Mouse (Mus musculus): ENCODE measurements around the gene Prpf18.
"Not testable (repeated sequence)": the region's sequence is repeated elsewhere in the genome, so short reads cannot be mapped to it uniquely, and the experiment has no call there.

Gene Prpf18

DNA sequence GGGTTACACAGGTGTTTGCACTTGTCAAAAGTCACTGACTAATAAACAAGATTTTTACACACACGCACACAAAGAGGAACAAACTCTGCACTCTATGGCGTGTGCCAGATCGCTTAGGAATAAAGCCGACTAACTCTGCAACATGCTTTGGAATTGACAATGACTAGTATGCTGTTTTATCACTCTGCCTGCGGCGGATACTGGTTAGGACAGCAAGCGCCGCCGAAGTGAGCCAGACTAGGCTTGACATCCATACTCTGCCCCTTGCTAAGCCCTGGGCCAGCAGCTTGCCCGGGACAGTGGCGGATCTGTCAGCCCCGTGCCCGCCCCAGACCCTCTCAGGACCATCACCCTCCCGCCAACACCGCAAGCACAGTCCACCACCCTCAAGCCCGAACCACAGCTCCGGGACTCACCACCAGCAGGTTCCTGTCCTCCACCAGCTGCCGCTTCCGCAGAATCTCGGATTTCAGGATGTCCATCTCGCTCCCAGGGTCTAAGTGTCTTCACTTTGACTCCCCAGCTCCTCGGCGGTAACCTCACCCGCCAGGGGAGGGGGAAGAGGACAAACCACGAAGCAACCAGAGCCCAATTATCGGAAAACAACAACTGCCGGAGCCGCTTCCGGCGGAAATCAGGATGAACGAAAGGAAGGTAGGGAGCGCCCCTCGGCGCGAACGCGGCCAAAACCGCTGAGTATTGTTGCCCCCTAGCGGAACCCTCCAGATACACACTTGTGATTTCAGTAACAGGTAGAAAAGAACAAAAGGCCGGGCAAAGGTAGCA is at the start of gene Prpf18:
Prpf18 (minus strand) TSS at position 614 of the 786 bp plus-strand sequence.
- DNase-seq = peak; percentile 94 to 97

DNA sequence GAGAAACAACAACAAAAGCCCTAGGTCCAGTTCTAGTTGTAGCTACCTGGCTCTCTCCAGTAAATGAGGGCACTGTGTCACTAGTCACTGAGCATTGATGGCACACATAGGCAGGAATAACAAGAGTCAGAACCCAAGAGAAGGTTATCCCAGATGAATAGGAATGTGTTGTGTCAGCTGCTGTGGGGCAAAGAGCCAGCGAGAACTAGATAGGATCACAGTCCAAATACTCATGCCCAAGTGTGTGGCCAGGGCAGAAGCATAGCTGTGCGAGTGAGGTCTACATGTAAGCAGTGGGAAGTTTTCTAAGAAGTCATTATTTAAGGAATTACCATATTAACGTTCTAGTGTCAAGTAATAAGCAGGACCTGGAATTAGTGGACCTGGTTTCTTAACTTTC is 28.0 kb upstream of the Prpf18 start:
- DNase-seq = no peak

DNA sequence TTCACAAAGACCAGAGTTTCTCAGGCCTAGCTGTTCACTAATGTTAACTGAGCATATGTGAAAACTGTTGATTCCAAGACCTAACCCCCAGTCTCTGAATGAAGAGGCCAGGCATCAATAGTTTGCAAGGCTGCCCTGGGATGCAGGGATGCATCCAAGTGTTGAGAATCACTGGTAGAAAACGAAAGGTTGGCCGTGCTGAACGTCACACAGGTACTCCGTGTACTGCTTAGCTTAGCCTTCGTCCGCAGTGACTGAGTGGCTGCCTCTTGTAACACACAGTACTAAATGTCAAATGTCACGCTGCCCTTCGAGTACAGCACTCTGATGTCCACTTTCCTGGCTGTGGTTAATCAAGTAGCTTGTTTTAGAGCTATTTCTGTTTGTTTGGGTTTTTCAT is 19.7 kb upstream of the Prpf18 start:
- DNase-seq = no peak

DNA sequence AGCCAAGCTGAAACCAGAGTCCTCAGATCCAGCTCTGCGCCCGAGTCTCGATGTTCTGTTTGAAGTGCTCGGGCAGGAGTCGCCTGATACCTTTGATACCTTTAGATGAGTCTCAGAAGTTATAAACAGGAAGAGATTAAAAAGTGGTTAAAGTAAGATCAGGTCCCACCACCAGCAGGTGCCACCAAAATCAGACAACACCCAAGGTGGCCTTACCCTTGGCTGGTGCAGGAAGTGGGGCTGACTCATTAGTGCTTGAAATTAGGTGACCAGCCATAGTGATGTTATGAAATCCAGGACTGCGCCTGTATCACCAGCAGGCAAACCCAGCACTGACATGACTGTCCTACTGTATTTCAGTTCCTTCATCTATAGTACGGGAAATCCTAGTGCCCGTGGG is 17.8 kb upstream of the Prpf18 start:
- DNase-seq = no peak

DNA sequence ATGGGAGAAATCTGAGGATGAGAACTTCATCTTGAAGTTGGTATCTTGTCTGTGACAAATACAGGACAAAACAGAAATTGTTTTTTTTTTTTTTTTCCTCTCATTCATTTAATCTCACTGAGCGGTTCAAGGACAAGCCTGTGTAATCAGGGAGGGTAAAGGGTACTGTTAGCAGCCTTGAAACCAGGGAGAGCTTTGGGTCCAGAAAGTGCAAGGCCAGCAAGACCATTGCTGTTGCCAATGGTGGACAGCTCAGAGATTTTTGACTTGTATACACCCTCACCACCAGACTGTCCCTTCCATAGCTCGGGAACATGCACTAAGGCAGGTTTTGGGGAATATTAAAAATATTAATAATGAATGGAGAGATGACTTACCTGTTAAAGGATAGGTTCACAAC is 16.7 kb upstream of the Prpf18 start:
- DNase-seq = no peak

DNA sequence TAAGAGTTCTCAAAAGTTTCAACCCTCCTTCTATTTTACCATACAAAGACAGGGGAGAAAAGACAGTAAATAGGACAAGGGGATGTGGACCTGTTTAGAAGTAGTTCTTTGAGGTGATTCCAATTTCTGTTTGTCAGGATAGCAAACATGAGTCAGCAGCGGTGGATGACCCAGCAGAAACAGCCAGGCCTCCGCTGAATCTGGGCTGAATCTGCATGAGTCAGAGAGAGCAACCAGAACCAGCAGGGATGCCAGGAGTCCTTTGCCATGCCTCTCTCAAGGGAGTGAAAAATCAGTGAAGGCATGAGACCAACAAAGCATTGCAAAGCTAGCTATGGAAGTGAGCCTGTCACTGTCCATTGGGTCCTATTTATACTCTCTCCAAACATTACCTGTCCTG is 8.8 kb upstream of the Prpf18 start:
- DNase-seq = no peak

DNA sequence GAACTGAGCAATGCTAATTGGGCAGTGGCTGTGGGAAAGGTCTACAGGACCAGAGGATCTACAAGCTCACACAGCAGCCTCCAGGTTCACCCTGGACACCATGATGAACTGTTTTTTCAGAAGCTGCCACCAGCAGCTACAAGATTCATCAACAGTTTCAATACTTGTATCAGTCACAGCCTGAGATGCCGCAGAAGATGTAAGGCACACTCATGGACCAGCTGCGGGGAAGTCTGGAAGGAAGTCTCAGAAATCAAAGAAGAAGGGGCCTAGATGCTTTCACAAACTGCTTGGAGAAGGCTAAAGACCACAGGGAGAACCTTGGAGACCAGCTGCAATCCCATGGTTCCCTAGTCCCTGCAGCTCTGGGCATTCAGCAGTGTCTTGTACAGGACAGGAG is 2.3 kb downstream of the Prpf18 start:
- DNase-seq = no peak

DNA sequence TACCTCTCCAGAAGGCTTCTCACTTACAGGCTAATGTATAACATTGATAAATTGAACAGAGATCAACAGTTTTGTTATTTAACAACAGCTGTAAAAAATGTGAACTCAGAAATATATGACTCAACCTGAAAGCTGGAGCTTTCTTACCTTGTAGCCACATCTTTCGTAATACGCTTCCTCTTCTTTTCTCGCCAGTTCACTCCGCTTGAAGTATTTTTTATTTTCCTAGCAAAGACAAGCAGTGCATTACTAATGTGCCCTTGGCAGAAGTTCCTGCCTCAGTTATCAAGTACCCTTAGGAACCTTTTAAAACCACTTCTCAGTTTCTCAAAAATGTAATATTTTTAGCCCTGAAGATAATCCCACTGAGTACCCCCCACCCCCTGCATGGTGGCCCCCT is 3.8 kb downstream of the Prpf18 start:
- DNase-seq = no peak

DNA sequence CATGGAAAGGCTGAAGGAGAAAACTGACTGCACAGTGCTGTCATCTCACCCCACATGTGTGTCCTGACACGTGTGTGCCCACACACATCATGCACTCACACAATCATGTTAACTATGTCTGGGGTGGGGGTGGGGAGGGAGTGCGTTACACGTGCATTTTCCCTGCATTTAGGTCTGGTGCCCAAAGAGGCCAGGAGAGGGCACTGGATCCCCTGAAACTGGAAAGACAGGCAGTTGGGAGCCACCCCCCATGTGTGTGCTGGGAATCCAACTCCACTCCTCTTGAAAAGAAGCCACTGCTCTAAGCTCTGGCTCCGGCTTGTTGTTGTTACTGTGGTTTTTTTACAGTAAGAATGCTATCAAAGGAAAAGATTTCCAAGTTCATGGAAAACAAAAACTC is 6.8 kb downstream of the Prpf18 start:
- DNase-seq = peak in 1 of 2 experiments; percentile 13

DNA sequence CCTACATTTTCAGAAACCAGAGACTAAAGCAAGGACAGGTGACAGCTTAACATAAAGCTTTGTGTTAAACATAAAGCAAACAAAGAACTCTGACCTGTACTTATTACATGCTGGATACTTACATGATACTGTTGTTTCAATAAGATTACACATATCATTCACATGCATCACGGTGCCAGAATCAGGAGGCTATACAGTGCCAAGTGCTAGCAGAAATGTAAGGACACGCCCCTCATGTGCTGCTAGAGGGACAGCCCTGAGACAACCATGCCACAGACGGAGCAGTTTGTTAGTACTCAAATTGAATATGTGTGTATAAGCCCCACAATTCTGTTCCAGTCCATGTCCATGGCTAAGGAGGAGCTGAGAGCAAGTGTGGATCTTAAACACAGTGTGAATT is 13.7 kb downstream of the Prpf18 start:
- no peak for DNase-seq

DNA sequence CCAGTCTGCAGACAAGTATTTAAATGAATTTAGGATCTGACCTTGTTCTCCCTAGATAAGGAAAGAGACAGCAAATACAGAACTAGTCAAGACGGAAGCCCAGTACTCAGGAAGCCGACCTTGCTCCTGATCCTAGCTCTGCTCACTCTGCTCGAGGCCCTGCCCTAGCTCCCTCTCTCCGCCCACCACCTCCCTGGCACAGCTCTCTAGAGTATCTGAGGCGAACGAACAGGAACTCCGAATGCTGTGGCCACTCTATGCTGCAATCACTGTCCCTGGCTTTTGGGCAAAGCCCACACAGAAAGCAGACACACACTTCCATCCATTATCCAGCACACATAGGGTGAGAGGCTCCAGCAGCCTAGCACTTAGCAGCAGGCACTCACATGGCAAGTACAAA is 15.3 kb downstream of the Prpf18 start:
- DNase-seq = no peak

DNA sequence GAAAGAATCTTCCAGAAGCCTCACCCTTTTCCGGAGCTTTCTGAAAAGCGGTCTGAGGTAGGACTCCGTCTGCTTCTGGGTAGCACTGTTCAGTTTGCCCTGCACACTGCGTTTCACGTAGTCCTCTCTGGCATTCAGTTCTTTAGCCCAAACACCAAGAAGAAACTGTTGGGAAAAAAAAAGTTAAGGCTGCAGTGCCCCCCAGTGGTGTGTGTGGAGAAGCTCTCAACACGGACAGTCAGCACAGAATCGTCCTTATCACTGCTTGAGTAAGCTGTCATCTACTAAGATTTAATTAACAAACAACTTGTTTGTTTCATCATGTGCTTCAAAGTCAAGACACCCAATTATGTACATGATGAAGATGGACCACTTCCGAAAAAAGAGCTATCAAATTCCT is 16.1 kb downstream of the Prpf18 start:
- DNase-seq = peak; percentile 48 to 49

DNA sequence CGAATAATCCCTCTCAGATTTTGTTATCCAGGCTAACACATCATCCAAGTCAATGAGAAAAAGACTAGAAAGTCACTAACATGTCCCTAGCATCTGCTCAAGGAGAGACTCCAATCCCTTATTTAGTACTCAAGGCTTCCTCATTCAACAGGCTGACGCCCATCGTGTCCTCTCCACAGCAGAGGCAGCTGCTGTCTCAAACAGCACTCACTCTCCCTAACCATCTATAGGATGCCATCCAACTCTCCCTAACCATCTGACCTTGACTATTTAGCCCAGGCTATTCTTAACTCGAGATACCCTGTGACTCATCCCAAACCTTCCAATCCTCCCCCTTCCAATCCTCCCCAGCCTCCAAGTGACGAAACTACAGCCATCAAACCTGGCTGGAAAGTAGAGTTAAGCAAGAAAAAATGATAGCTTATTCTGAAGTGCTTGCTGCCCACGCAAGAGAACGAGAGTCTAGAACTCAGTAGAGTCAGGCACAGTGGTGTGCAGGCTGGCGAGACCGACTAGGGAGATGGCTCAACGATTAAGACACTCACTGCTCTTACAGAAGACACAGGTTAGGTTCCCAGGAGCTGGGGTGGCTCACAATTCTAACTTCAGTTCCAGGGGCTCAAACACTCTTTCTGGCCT is 21.6 kb downstream of the Prpf18 start:
- DNase-seq = no peak

DNA sequence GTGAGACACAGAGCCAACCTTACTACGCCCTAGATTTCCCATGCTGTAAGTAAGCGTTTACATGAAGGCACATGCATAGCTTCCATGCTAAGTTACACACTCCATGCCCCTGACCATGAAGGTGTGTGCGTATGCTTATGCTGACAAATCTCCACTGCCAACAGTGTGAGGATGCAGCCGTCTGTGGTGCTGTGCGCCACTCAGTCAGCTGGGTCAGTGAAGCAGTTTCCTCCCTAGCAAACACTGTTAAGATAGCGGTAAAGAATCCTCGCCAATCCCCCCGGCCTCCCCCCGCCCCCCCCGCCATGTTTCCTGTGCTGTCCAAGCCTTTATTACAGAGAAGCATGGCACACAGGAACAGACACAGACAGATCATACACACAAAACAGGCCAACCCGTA is 22.4 kb downstream of the Prpf18 start:
- no peak for DNase-seq

DNA sequence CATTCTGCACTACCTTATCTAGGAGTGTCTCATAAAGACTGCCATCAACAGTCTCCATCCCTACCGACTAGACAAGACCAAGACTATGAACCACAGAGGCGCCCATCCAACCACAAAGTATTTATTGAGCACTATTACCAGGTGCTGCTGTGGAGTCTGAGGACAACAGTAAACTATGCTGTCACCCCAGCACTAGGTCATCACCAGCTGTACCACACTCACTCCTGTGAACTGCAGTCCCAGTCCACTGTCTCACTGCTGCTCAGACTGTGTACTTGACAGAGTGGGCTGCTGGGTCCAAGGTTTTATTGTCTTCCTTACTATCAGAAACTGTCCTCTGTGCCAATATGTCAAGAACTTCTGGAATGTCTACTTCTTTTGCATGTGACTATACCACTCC is 23.0 kb downstream of the Prpf18 start:
- DNase-seq = no peak

DNA sequence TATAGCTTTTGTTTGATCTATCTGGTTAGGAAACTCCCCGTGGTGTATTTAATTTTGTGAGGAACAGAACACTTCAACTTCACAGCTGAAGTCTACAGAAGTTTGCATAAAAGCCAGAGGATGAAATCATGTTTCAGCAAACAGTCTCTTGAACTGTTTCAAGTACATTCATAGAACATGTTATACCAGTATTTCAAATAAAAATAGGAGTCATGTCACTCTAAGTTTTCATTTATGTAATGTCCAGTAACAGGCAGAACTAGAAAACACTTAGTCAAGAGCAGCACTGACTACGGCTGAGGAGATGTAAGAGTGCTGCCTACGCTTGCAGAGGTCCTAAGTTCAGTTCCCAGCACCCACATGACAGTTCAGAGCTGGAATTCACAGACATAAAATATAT is 25.0 kb downstream of the Prpf18 start:
- no peak for DNase-seq

DNA sequence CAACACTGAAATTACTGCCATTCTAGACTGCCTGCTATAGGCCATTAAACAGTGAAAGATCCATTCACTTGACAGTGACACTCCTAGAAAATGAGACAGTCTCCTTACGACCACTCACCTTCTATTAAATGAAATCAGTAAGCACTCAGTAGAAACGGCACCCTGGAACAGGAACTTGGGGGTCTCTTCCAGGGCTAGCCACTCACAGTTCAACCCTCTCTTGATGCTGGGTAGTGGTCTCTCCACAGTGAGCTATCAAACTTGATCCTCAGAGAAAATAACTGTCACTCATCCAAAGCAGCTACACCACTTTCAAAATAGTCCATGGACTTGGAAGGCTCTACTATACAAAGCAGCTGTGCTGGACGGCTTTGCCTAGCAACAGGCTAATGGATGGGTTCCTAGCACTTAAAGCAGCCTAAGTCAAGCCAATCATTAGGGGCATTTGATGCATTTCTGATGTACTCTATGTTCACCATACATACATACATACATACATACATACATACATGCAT is 30.4 kb downstream of the Prpf18 start:
- DNase-seq = no peak

DNA sequence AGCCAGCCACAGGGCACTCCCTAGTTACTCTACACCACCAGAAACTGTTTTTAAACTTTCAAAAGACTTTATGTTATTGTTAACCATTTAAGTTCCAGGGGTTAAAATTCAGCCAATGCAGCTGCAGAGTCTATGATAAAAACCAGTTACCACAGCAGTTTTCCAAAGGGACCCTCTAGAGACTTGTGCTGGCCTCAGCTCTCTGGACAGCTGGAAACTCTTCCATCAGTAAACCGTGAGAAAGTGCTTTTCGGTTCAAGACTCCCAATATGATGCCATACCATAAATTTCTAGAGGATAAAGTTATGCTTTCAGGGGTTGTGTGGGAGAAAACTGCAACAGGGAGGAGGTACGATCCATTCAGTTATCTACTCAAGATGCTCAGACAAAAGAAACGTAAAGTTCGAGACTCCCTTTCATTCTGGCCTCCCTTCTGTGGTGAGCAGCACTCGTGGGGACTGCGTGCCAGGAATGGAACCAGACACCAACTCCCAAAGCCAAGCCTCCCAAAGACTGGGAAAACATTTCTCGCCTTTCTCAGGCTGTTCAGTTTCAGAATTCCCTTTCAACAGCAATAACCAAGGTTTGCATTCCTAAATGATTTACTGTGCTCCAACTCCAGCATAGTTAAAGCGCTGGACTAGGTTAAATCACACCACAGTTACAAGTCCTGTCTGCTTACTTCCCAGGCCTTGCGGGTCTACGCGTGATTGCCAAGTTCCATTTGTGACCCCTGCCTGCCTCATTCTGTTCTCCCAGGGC is 31.1 kb downstream of the Prpf18 start:
- DNase-seq = no peak

DNA sequence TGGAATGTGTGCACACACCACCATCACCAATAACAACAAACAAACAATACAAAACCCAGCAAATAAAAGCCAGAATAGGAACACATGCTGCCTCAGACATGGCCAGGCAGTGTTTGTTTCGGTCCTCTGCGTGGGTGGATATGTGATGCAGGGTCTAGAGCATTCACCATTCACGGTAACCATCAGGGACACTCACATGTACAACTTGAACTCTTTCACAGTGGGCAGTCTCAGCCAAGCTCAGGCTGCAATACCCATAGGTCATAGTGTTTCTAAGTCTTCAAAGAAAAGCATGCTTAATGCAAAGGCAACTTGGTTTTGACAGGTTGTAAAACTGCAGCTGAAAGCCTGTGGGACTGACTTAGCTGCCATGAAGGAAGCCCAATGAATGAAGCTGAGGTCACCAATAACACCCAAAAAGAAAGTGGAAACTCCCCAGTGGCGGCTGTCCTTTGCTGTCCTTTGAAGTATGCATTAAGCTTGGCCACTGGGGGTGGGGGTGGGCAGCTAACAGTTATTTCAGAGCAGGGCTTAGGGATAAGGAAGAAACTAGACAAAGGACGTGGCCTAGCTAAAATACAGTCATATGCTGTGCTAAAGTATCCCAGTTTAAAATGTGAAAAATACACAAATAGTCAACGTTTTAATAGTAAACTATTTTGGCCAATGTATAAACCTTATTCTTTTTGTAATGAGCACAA is 31.9 kb downstream of the Prpf18 start:
- no peak for DNase-seq

DNA sequence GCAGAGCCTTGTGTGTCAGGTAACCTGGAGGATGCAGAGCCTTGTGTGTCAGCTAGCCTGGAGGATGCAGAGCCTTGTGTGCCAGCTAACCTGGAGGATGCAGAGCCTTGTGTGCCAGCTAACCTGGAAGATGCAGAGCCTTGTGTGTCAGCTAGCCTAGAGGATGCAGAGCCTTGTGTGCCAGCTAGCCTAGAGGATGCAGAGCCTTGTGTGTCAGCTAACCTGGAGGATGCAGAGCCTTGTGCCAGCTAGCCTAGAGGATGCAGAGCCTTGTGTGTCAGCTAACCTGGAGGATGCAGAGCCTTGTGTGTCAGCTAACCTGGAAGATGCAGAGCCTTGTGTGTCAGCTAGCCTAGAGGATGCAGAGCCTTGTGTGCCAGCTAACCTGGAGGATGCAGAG is 32.8 kb downstream of the Prpf18 start:
- not testable (repeated sequence) for DNase-seq

DNA sequence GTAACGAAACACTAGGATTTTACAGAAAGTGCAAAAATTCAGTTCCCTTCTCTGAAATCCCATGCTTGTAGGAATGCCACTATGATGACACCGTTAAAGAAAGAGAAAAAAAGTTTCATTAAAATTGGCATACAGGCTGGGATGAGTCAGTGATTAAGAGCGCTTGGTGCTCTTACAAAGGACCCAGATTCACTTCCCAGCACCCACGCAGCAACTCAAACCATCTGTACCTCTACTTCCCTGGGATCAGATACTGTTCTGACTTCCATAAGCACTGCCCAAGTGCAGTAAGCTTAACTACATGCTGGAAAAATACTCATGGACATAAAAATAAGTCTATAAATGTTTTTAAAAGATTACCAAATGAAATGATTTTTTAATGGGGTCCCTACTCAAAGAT is 34.9 kb downstream of the Prpf18 start:
- no peak for DNase-seq

DNA sequence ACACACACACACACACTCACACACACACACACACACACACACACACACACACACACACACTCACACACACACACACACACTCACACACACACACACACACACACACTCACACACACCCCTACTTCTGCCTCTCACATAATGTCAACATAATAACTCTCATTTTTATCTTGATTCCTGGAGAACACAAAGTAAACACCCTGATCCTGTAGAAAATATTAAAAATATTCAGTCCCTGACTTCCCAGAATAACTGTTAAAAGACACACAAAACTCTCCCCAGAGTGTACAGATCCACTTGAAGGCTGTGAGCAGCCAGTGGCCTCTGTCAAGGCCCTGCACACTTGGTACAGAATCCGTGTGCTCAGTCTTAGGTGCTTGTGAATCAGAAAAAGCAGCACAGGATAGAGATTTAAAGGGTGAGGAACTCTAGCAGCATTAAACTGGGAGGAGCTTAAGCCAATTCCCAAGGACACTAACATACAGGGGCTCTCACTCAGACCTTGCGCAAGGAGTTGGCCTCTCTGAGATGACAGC is 36.8 kb downstream of the Prpf18 start:
- DNase-seq = no peak
